Mouse (Mus musculus): ENCODE measurements around the gene Dedd. TPM values are rescaled to one million over a fixed set of nuclear protein-coding genes. Genes with fewer than 3 reads are reported as not detected.
A peak's percentile ranks its signal among the peaks of the same experiment; 100 is the strongest.

Dedd gene
- polyA plus RNA-seq (2015; fragmentation: Nextera tagmentation; extraction: Ambion mirVana) = 44.1 and 49.9 TPM in 2 replicates

DNA sequence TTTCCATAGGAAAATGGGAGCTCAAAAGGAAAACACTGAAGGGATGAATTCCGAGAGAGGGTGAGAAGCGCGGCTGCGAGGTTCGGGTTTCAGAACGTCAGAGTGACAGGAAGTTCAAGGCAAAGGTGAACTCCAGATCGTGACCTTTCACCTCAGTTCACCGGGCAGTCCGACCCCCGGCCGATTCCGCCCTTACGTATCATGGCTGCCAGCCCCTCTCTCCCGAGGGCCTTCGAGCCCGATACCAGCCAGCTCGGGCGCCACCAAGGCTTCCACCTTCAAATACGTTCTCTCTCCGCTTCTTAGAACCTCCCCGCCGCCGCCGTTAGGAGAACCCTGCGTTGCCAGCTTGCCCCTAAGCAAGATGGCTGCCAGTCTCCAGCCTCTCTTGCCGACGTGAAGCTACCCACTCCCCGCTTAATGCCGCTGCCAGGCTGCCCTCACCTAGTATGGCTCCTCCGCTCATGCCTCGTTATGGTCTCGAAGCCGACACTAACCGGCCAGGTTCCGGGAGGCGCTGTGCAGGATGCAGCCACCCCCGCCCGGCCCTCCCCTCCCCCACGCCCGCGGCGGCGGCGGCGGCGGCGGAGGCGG lies at the start of gene Dedd:
Gene Dedd, plus strand, starts transcription at position 307 of the 594 bp plus-strand sequence.
- Histone ChIP-seq H3K4me2 (peak within 1 kb of the TSS; percentile 84), H3K4me1 (peaks cover 65% of the 10 kb centered on the region), H3K27me3 (replicated peaks) (no peaks in the 10 kb centered on the region), H3K36me3 (peaks cover 11% of the 10 kb centered on the region), H3K27ac (replicated peaks) (peak within 1 kb of the TSS; percentile 99), H3K9me3 (replicated peaks) (no peaks in the 10 kb centered on the region), H3K9ac (replicated peaks) (peak within 1 kb of the TSS; percentile 83), H3K4me3 (replicated peaks) (peak within 1 kb of the TSS; percentile 84)
- 1% methylated on average over 42 of the region's 48 CpGs for WGBS
- ATAC-seq (ENCODE audit: low FRiP score) = peak; percentile 95

DNA sequence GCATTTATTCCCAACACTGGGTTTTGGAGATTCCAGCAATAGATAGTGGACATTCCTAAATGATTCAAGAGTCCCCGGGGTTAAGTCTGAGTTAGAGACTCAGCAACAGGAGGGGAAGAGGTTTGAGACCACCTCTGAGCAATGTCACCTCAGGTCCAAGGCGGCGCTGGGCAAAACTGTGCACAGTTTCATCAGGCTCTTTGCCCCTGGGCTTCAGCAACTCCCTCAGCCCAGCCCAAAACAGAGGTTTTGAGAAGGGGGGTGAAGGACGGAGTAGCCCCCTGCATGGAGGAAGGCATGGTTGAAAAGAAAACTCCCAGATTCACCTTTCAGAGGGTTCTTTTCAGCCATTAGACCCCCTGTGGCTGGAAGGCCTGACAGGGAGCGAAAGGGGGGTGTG lies 49.2 kb upstream of the Dedd start:
- Histone ChIP-seq H3K27me3 (replicated peaks) (no peaks in the 10 kb centered on the region), H3K27ac (replicated peaks) (no peak overlapping the region), H3K4me2 (peak overlapping the region; percentile 89), H3K9me3 (replicated peaks) (no peaks in the 10 kb centered on the region), H3K4me1 (peaks cover 35% of the 10 kb centered on the region), H3K36me3 (peaks cover 60% of the 10 kb centered on the region), H3K4me3 (replicated peaks) (peak overlapping the region; percentile 76), H3K9ac (replicated peaks) (peak overlapping the region; percentile 69)
- 62% methylated on average over 5 of the region's 5 CpGs for WGBS
- no peak for ATAC-seq (ENCODE audit: low FRiP score)

DNA sequence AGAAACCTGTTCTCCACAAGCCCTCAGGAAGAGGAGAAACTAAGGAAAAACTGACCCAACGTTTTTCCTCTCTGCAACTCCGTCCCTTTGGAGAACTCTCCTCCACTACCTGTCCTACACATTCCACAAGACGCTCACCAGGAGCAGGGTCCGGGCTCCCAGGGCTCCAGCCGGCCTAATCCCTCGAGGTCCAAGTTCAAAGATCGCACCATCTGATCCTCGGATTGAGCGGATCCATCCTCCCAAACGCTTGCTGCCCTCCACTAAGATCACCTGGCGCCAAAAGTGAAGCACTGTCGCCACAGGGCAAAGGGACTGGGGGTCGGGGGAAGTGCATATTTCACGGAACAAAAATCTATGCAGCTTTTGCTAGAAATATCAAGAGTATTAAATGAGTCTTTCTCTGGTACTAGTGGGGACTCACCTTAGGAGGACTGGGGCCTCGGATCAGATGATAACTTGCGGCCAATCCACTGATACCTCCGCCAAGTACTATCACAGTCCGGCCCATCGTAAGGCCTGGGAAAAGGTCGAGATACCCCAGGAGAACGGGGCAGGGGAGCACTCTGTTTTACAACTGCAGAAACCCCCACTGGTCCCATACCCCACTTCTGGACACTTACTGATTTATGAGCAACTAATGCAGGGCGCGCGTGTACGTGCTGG lies 48.6 kb upstream of the Dedd start:
- Histone ChIP-seq H3K4me3 (replicated peaks) (peak overlapping the region; percentile 76), H3K4me1 (peaks cover 42% of the 10 kb centered on the region), H3K4me2 (peak overlapping the region; percentile 89), H3K27ac (replicated peaks) (peak overlapping the region; percentile 58; the same call in 1 of the 2 replicates), H3K36me3 (peaks cover 60% of the 10 kb centered on the region), H3K27me3 (replicated peaks) (no peaks in the 10 kb centered on the region), H3K9me3 (replicated peaks) (no peaks in the 10 kb centered on the region), H3K9ac (replicated peaks) (peak overlapping the region; percentile 69)
- peak; percentile 19; the same call in 1 of the 2 replicates for ATAC-seq (ENCODE audit: low FRiP score)
- 3% methylated on average over 25 of the region's 25 CpGs for WGBS

DNA sequence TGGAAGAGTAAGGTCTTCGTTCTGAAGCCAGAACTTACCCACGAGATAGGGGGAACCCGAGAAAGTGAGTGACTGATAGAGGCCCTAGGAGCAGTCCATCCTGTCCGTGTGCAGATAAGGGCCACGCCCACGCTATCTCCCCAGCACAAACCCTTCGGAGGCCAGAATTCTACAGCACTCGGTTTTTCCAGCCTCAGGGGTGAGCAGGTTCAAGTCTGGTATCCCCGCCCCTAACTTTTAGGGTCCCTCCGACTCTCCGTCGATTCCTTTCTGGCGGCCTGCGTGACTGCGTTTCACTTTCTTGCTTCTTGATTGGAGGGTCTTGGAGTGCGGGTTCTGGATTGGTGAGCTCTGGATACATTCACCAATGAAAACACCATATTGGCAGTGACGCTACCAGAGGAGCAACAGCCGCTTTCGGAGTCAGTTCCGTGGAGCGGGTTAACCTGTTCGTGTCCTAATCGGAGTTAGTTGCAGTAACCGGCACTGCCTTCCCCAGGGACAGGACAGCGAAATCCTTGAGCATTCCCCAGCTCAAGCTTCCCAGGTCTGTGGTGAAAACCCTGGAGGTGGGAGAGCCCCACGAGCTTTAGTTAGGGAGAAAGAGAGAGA lies 47.9 kb upstream of the Dedd start, which contains the start of gene Ppox:
Gene Ppox, minus strand, starts transcription at position 271 of the 612 bp plus-strand sequence.
- Histone ChIP-seq H3K4me2 (peak within 1 kb of the TSS; percentile 89), H3K4me1 (peaks cover 48% of the 10 kb centered on the region), H3K27me3 (replicated peaks) (no peaks in the 10 kb centered on the region), H3K27ac (replicated peaks) (peak within 1 kb of the TSS; percentile 83), H3K9ac (replicated peaks) (peak within 1 kb of the TSS; percentile 69), H3K36me3 (peaks cover 60% of the 10 kb centered on the region), H3K9me3 (replicated peaks) (no peaks in the 10 kb centered on the region), H3K4me3 (replicated peaks) (peak within 1 kb of the TSS; percentile 76)
- under 1% methylated on average over 26 of the region's 26 CpGs for WGBS
- peak; percentile 97 for ATAC-seq (ENCODE audit: low FRiP score)

DNA sequence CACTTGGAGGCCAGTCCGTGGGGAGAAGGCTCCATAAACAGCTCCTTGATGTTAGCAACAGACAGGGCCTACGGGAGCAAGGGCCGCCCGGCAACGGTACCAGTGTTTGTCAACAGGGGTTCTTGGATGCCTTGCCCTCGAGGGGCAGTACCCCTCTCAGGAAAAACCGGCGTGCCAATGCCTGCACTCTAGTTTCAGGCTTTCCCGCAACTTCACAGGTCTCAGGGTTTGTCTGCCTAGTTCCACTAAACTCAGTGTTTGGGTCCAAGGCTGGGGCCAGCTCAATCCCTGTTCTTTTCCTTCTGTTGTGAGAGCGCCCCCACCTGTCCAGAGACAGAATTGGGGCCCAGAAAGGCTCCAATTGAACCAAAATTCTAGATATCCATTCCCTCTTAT lies 47.4 kb upstream of the Dedd start:
- peaks cover 56% of the 10 kb centered on the region for H3K36me3 ChIP-seq
- ATAC-seq (ENCODE audit: low FRiP score) = peak; percentile 34
- H3K4me1 ChIP-seq = peaks cover 53% of the 10 kb centered on the region
- WGBS = 1% methylated on average over 10 of the region's 10 CpGs
- H3K27ac ChIP-seq (replicated peaks) = peak overlapping the region; percentile 83
- peak overlapping the region; percentile 46 for H3K9ac ChIP-seq (replicated peaks)
- H3K4me3 ChIP-seq (replicated peaks) = peak overlapping the region; percentile 76
- no peaks in the 10 kb centered on the region for H3K9me3 ChIP-seq (replicated peaks)
- H3K27me3 ChIP-seq (replicated peaks) = no peaks in the 10 kb centered on the region
- H3K4me2 ChIP-seq = peak overlapping the region; percentile 89

DNA sequence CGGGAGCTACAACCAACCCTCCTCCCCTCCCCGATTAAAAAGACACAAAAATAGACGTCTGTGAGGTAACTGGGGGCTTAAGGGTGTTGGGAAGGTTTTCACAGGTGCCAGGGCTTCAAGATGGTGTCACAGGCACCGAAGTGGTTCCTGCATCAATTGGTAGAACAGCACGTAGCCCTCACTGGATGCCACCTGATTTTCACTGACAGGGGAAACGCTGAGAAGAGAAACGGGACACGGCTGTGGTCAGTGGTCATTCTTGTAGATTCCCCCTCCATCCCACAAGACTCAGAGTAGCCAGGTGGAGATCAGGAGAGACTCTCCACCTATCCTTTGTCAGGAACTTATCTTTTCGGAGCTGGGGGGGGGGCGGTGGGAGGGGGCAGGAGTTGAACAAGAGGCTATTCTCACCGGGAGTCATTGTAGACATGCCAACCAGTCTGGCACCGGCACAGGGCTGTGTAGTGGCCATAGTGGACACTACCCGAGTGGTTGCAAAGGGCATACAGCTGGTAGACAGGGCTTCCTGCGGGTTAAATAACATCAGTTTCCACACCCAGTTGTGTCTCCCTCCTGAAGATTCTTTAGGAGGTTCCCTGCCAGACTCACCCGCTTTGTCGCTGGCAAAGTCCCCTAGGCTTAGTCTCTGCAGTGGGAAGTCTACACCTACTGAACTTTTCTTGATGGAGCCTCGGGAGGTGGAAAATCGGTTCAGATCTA lies 46.7 kb upstream of the Dedd start:
- H3K9me3 ChIP-seq (replicated peaks) = no peaks in the 10 kb centered on the region
- no peak overlapping the region for H3K4me3 ChIP-seq (replicated peaks)
- H3K27ac ChIP-seq (replicated peaks) = peak overlapping the region; percentile 83; the same call in 1 of the 2 replicates
- peak overlapping the region; percentile 89 for H3K4me2 ChIP-seq
- H3K4me1 ChIP-seq = peaks cover 60% of the 10 kb centered on the region
- no peaks in the 10 kb centered on the region for H3K27me3 ChIP-seq (replicated peaks)
- no peak overlapping the region for H3K9ac ChIP-seq (replicated peaks)
- 82% methylated on average over 18 of the region's 18 CpGs for WGBS
- no peak for ATAC-seq (ENCODE audit: low FRiP score)
- peaks cover 49% of the 10 kb centered on the region for H3K36me3 ChIP-seq

DNA sequence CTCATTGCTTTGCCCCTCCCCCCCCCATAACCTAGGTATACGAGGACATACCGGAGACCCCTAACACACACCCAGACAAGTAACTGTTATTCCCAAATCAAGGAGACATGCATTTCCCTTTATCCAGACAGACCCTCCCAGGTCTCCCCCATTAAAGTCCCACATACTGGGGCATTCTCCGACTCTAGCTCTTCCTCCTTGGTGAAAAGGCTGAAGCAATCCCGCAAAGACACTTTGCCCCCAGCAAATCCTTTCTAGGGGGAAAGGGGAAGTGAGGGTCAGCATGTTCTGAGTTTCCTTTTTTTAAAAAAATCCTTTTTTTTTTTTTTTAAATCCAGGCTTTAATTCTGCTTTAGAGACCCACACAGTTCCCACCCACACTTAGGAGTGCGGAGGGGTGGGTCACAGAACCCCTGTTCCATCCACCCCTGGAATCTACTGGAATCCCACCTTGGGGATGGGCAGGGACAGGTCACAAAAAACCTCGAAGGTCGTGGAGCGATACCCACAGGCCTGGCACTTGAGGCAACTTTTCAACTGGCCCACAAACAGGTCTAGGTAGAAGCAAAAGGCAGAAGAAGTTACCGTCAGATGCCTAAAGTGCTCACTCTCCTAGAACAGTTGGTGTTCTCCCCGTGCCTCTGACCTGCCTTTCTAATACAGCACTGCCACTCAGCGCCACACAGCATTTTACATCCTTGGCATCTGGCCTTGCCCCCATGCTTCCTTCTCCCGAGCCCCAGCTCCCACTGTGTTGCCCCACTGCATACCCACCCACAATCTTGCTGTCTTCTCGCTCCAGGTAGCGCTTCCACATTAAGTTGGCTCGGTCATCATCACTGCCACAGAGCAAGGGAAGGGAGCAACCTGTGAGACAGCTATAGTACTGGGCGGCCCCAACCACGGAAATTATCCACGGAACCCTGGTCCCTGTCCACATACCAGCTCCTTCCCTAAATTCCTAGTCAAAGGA lies 45.5 kb upstream of the Dedd start:
- H3K4me1 ChIP-seq = peaks cover 66% of the 10 kb centered on the region
- peaks cover 36% of the 10 kb centered on the region for H3K36me3 ChIP-seq
- H3K27me3 ChIP-seq (replicated peaks) = no peaks in the 10 kb centered on the region
- H3K4me2 ChIP-seq = no peak overlapping the region
- H3K27ac ChIP-seq (replicated peaks) = no peak overlapping the region
- no peaks in the 10 kb centered on the region for H3K9me3 ChIP-seq (replicated peaks)
- no peak overlapping the region for H3K4me3 ChIP-seq (replicated peaks)
- WGBS = 93% methylated on average over 18 of the region's 18 CpGs
- ATAC-seq (ENCODE audit: low FRiP score) = no peak
- H3K9ac ChIP-seq (replicated peaks) = no peak overlapping the region

DNA sequence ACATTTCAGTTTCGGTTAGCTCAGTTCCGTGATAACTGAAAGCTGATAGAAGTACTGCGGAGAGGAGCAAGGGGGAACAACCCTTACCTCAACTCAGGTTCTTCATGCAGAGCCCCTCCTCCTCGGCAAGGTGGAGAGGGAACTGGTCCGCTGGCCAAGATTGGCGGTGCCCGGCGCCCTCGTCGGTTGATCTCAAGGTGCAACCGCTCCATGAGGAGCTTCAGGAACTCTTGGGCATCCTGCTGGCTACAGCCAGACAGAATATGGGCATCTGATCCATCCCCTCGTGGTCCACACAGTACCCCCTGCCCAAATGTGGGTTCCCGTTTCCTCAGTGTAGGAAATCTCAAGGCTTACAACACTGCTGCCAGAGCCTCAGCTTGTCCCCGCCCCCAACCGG lies 44.5 kb upstream of the Dedd start:
- no peak overlapping the region for H3K4me3 ChIP-seq (replicated peaks)
- H3K4me2 ChIP-seq = no peak overlapping the region
- no peak for ATAC-seq (ENCODE audit: low FRiP score)
- H3K27ac ChIP-seq (replicated peaks) = no peak overlapping the region
- H3K9ac ChIP-seq (replicated peaks) = no peak overlapping the region
- H3K36me3 ChIP-seq = peaks cover 43% of the 10 kb centered on the region
- H3K4me1 ChIP-seq = peaks cover 66% of the 10 kb centered on the region
- no peaks in the 10 kb centered on the region for H3K9me3 ChIP-seq (replicated peaks)
- WGBS = 92% methylated on average over 15 of the region's 15 CpGs
- no peaks in the 10 kb centered on the region for H3K27me3 ChIP-seq (replicated peaks)

DNA sequence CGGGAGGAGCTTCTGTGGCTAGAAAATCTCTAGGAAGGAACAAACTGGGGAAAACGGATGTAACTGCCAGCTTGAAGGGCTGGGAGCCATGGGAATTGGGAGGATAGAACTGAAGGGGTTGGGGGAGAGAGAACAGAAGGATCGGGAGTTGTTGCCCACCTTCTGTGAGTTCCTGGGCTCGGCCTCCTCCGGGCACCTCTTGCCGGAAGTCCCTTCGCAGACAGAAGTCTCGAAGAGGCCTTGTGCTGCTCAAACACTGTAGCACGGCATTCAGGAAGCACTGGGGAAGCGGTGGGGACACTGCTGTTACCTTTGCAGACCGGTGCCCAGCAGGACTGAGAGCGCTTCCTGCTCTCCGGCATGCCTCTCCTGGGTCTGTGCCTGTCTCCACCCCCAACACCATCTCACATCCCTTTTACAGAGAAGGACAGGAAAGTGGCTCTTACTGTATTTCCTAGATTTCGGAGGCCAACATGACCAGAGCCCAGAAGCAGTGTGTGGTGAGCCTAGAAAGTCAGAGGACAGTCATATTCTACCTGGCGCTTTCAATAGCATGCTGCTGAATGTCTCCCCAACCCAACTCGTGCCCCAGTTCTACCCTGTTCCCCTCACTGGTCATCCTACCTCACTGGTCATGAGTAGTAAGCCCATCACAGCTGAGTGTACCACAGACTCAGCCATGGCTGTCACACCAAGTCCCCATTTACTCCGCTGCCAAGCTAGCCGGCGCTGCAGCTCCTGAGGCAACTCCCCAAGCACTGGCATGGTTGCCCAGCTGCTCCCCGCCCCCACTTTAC lies 43.7 kb upstream of the Dedd start:
- H3K4me1 ChIP-seq = peaks cover 58% of the 10 kb centered on the region
- no peak for ATAC-seq (ENCODE audit: low FRiP score)
- H3K4me2 ChIP-seq = 0 out of 2 replicates have a peak overlapping the region, but pooled peaks have one; percentile 2
- WGBS = 90% methylated on average over 20 of the region's 20 CpGs
- no peak overlapping the region for H3K4me3 ChIP-seq (replicated peaks)
- H3K36me3 ChIP-seq = peaks cover 49% of the 10 kb centered on the region
- no peak overlapping the region for H3K27ac ChIP-seq (replicated peaks)
- H3K27me3 ChIP-seq (replicated peaks) = no peaks in the 10 kb centered on the region
- H3K9me3 ChIP-seq (replicated peaks) = no peaks in the 10 kb centered on the region
- no peak overlapping the region for H3K9ac ChIP-seq (replicated peaks)

DNA sequence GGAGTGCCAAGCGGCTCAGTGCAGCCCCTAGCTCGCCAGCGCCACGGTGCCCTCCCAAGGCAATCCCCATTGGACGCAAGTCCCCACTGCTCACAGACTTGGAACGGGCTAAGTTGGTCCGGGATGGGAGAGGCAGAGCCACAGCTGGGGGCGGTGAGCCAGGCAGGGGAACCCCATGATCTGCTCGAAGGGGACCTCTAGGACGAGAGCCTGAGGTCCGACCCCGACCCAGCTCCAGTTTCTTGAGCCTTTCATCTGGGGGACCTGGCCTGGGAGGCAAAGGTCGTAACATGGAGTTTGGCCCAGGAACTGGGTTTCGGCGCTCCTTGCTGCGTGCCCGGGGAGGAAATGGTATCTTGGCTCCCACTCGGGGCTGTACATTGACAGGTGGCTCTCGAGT lies 42.4 kb upstream of the Dedd start:
- H3K4me2 ChIP-seq = peak overlapping the region; percentile 69
- peak overlapping the region; percentile 81 for H3K4me3 ChIP-seq (replicated peaks)
- 89% methylated on average over 19 of the region's 19 CpGs for WGBS
- H3K36me3 ChIP-seq = peaks cover 49% of the 10 kb centered on the region
- no peak overlapping the region for H3K27ac ChIP-seq (replicated peaks)
- no peak for ATAC-seq (ENCODE audit: low FRiP score)
- H3K9me3 ChIP-seq (replicated peaks) = no peaks in the 10 kb centered on the region
- H3K9ac ChIP-seq (replicated peaks) = no peak overlapping the region
- peaks cover 50% of the 10 kb centered on the region for H3K4me1 ChIP-seq
- no peaks in the 10 kb centered on the region for H3K27me3 ChIP-seq (replicated peaks)
